Mouse (Mus musculus) limb, embryonic 14.5 days (tissue): ENCODE data around the gene Abhd8. TPM values are rescaled to one million over a fixed set of nuclear protein-coding genes. Genes with fewer than 3 reads are reported as not detected.

Experiments
- ATAC-seq: fragments of 200-750 bp; cut with Nextera tagmentation; 2 replicates; pipeline ENCODE4 v1.8.0; 2017; ENCODE audit warnings: low read depth, moderate number of reproducible peaks, moderate TSS enrichment; ENCODE audit not compliant: low FRiP score
- DNase-seq: peaks from one replicate; pipeline ENCODE4 v3.0.0-alpha.2; 2015; ENCODE audit warnings: low spot score
- H3K27ac ChIP-seq: fragments of 300-500 bp; sonication (generic); replicated peaks from 2 replicates; pipeline ENCODE4 v1.5.1; 2014; ENCODE audit warnings: low read depth, mild to moderate bottlenecking, low read length, moderate library complexity, mixed read lengths
- H3K27me3 ChIP-seq: fragments of 300-500 bp; sonication (generic); 2 replicates; pipeline ENCODE4 v1.6.1; 2014; ENCODE audit warnings: low read length, mixed read lengths; ENCODE audit not compliant: control insufficient read depth, insufficient read depth
- H3K36me3 ChIP-seq: fragments of 300-500 bp; sonication (generic); 2 replicates; pipeline ENCODE4 v1.6.1; 2014; ENCODE audit warnings: mild to moderate bottlenecking, low read length, moderate library complexity, mixed read lengths; ENCODE audit not compliant: control insufficient read depth, insufficient read depth
- H3K4me1 ChIP-seq: fragments of 300-500 bp; sonication (generic); 2 replicates; pipeline ENCODE4 v1.6.1; 2014; ENCODE audit warnings: antibody characterized with exemption, low read length, mixed read lengths; ENCODE audit not compliant: control insufficient read depth, insufficient read depth
- H3K4me2 ChIP-seq: fragments of 300-500 bp; sonication (generic); replicated peaks from 2 replicates; pipeline ENCODE4 v1.6.1; 2014; ENCODE audit warnings: low read depth, mild to moderate bottlenecking, low read length, moderate library complexity; ENCODE audit not compliant: severe bottlenecking
- H3K4me3 ChIP-seq: fragments of 300-500 bp; sonication (generic); replicated peaks from 2 replicates; pipeline ENCODE4 v1.5.1; 2014; ENCODE audit warnings: low read length
- H3K9ac ChIP-seq: fragments of 300-500 bp; sonication (generic); 2 replicates; pipeline ENCODE4 v1.6.1; 2014; ENCODE audit warnings: mild to moderate bottlenecking, low read depth, low read length, moderate library complexity; ENCODE audit not compliant: severe bottlenecking
- H3K9me3 ChIP-seq: fragments of 300-500 bp; sonication (generic); 2 replicates; pipeline ENCODE4 v1.6.1; 2016; ENCODE audit warnings: low read length; ENCODE audit not compliant: control insufficient read depth
- POLR2A ChIP-seq: fragments of 200-500 bp; IDR thresholded peaks from 2 replicates; pipeline ENCODE4 v1.8.0; 2012; ENCODE audit warnings: inconsistent platforms, mild to moderate bottlenecking, moderate library complexity, borderline replicate concordance; ENCODE audit not compliant: insufficient read depth, insufficient read length; ENCODE audit errors: extremely low read depth
- WGBS: fragments of 180-500 bp; shearing (Covaris S2); extraction: QIAGEN DNeasy Blood & Tissue Kit; methylation state at CpG from one replicate; pipeline ENCODE4 v1.1.7; 2014; 5-methylcytosine and 5-hydroxymethylcytosine counted together
- polyA plus RNA-seq, 2 experiments: library from polyadenylated mRNA; depleted of rRNA in 1 of 2; stranded (reverse) in 1 of 2; unstranded in 1 of 2; fragments of >200 nt; fragmentation: Nextera tagmentation in 1 of 2; extraction: Ambion mirVana in 1 of 2; gene quantifications; 2 replicates each; pipeline versions ENCODE4 v1.2.1 to v1.2.3; 2012 to 2014

Gene Abhd8
- polyA plus RNA-seq, 2 experiments, result 48.6 to 72.6 TPM

GRCm38 (mm10) chr8:71472601-71473386 is 9.3 kb upstream of the Abhd8 start:
- DNase-seq (no peak), ATAC-seq (no peak)
- Histone ChIP-seq H3K4me1 (peaks cover 10% of the 10 kb centered on the region), H3K4me2 (no peak overlapping the region), H3K9me3 (no peaks in the 10 kb centered on the region), H3K36me3 (peaks cover 46% of the 10 kb centered on the region), H3K27me3 (no peaks in the 10 kb centered on the region), H3K4me3 (no peak overlapping the region), H3K27ac (no peak overlapping the region), H3K9ac (no peak overlapping the region)
- no peak for TF ChIP-seq POLR2A
- 91% methylated on average over 8 of the region's 8 CpGs for WGBS

GRCm38 (mm10) chr8:71471861-71472260 is 8.4 kb upstream of the Abhd8 start:
- no peak overlapping the region for H3K4me3 ChIP-seq
- peaks cover 7% of the 10 kb centered on the region for H3K4me1 ChIP-seq
- no peak overlapping the region for H3K27ac ChIP-seq
- no peak overlapping the region for H3K9ac ChIP-seq
- TF ChIP-seq POLR2A, result no peak
- peaks cover 46% of the 10 kb centered on the region for H3K36me3 ChIP-seq
- no peaks in the 10 kb centered on the region for H3K27me3 ChIP-seq
- H3K4me2 ChIP-seq, result no peak overlapping the region
- no peak for DNase-seq
- 92% methylated on average over 17 of the region's 17 CpGs for WGBS
- ATAC-seq, result no peak
- H3K9me3 ChIP-seq, result no peaks in the 10 kb centered on the region

GRCm38 (mm10) chr8:71470913-71471255 is 7.4 kb upstream of the Abhd8 start:
- DNase-seq (no peak), ATAC-seq (no peak)
- WGBS, result 74% methylated on average over 5 of the region's 5 CpGs
- Histone ChIP-seq H3K9me3 (no peaks in the 10 kb centered on the region), H3K4me3 (no peak overlapping the region), H3K27ac (no peak overlapping the region), H3K27me3 (no peaks in the 10 kb centered on the region), H3K9ac (no peak overlapping the region), H3K4me1 (peaks cover 6% of the 10 kb centered on the region), H3K36me3 (peaks cover 46% of the 10 kb centered on the region), H3K4me2 (no peak overlapping the region)
- TF ChIP-seq POLR2A, result no peak

- ATAC-seq (no peak), DNase-seq (no peak)
- Histone ChIP-seq H3K27ac (no peak overlapping the region), H3K27me3 (no peaks in the 10 kb centered on the region), H3K4me2 (peak overlapping the region; percentile 92), H3K9me3 (no peaks in the 10 kb centered on the region), H3K4me1 (peaks cover 7% of the 10 kb centered on the region; the same call in 1 of the 2 replicates), H3K36me3 (peaks cover 43% of the 10 kb centered on the region), H3K4me3 (peak overlapping the region; percentile 79), H3K9ac (peak overlapping the region; percentile 69)
- 83% methylated on average over 3 of the region's 3 CpGs for WGBS
- no peak for TF ChIP-seq POLR2A
These were observed 6.9 kb upstream of the Abhd8 start for GRCm38 (mm10) chr8:71470146-71470912.

GRCm38 (mm10) chr8:71469411-71469810 is 6.0 kb upstream of the Abhd8 start:
- no peaks in the 10 kb centered on the region for H3K9me3 ChIP-seq
- H3K27ac ChIP-seq, result no peak overlapping the region; the same call in 1 of the 2 replicates
- no peak for TF ChIP-seq POLR2A
- peak overlapping the region; percentile 79 for H3K4me3 ChIP-seq
- peaks cover 7% of the 10 kb centered on the region; the same call in 1 of the 2 replicates for H3K4me1 ChIP-seq
- H3K36me3 ChIP-seq, result peaks cover 34% of the 10 kb centered on the region
- WGBS, result 0% methylated on average over 20 of the region's 24 CpGs
- H3K4me2 ChIP-seq, result peak overlapping the region; percentile 92
- peak overlapping the region; percentile 69 for H3K9ac ChIP-seq
- ATAC-seq (peak; percentile 12), DNase-seq (peak; percentile 71)
- H3K27me3 ChIP-seq, result no peaks in the 10 kb centered on the region
